Mouse (Mus musculus): ENCODE measurements at regions not wholly inside any gene's neighbourhood (a gene's known extent, or its start where the extent isn't known, plus 50 kb on each side); places are given as distances from the start of the nearest gene placed in this dataset.

DNA sequence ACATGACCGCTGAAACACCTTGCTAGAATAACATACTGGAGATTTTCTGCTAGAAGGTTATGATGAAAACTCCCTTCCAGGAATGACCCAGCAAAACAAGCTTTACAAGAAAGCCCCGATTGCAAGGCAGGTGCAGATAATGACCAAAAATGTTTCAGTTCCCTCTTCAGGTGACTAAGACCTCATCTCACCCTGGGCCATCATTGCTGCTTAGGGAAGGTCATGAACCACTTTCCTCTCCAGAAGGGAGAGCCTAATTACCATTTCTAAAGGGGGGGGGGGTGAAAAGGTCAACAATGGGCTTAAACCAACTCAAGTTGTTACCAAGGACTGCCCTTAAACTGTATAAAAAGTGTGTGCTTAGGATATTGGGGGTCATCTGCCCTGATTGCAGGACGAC lies 59.8 kb upstream of the Speer4c start:
- no peak for DNase-seq (ENCODE audit: extremely low spot score in 1 of 2, low spot score in 1 of 2)

DNA sequence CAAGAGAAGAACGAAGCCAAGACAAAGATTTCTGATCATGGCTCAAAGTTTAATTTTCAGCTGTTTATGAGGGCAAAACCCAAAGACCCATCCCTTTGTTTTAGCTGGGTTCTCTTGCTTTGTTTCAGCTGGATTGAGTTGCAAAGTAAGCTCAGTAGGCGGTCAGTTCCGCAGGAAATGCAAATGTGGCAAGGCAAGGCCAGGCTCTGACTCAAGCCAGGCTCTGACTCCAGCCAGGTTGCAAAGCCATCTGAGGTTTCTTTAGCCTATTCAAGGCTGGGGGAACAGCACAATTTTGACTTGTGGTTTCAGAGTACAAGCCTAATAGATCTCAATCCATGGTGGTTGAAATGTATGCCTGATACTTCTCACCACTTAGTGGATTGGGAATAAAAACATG lies 60.5 kb upstream of the Speer4c start:
- DNase-seq (ENCODE audit: extremely low spot score in 1 of 2, low spot score in 1 of 2): no peak

DNA sequence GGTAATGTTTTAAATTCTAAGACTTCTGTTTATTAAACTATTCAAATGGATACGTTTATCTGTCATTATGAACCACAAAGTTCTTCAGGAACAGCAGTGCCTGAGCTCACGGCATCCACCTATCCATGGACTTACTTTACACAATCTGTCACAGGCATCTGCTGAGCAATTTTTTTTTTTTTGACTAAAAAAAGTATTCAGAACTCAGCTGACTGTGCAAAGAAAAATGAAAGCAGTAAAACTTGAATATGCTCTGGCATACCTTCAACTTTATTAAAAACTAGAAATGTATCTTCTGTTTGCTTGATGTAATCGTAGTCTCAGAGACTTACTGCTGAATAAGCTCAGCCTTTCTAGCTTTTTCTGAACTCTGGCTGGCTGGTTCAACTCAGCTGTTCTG lies 62.0 kb upstream of the Speer4c start:
- DNase-seq (ENCODE audit: extremely low spot score in 1 of 2, low spot score in 1 of 2): no peak

DNA sequence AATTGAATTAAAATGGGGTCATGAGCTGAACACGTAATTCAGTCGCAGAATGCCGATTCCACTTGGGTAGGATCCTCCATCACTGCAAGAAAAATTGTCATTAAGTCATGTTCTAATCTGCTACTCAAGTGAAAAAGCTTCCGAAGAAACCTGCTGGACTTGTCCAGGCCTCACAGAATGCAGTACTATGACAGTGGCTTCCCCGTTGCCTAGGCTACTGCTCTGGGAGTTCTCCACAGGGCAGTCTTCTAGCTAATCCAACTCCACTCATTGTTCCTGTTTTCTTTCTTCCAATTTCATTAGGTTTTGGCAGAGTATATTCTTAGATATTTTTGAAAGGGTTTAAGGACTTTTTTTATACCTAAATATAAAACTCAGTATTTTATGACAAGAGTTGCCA lies 89.5 kb upstream of the Speer4c start:
- no peak for DNase-seq (ENCODE audit: extremely low spot score in 1 of 2, low spot score in 1 of 2)

DNA sequence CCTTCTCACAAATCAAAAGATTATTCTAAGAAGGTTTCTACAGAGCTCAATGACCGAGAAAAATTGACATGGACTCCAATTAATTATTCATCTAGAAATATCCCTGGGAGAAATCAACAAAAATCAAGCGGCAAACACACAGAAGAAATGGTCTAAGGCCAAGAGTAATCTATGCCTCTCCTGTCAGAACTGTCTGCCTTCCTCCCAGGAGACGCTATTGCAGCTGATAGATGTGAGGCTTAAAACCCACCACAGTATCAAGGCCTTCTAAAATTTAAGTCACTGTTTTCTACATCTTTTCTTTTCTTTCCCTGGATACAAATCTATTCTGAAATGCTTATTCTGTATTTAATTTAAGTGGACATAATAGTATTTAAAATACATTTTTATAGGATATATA lies 102.8 kb upstream of the Speer4c start:
- no peak for DNase-seq (ENCODE audit: extremely low spot score in 1 of 2, low spot score in 1 of 2)

DNA sequence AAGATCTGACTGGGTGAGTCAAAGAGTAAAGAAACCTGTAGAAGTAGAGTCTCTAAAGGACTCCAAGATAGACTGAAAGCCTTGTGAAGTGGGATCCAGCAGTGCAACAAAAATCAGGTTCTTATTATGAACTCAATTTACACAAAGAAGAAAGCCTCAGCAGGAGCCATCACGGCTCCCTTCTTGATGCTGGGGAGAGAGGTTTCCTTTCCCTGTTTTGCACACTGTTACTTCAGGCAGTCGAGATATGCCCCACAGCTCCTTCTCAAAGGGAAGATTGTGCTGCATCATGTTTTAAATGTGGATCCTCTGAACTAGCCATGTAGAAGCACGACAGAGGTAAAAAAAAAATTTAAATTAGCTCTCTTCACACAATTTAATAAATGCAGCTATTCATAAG lies 103.3 kb upstream of the Speer4c start:
- DNase-seq (ENCODE audit: extremely low spot score in 1 of 2, low spot score in 1 of 2): no peak

DNA sequence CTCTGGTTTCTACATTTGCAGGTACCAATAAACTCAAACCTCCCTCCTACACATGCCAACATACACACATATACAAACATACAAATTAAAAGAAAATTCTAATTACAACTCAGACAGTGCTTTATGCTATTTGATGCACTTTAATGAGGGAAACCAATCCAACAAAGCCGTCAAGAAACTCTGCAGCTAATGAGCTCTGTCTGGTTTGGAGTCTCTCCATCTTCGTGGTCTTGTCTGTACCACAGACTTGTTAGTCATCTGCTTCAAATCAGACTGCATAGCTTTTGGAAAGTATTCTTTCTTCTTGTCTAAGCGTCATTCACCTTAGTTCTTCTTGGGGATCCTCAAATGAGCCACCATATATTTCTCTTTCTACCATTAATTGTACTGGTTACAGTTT lies 108.9 kb upstream of the Speer4c start:
- no peak for DNase-seq (ENCODE audit: extremely low spot score in 1 of 2, low spot score in 1 of 2)

DNA sequence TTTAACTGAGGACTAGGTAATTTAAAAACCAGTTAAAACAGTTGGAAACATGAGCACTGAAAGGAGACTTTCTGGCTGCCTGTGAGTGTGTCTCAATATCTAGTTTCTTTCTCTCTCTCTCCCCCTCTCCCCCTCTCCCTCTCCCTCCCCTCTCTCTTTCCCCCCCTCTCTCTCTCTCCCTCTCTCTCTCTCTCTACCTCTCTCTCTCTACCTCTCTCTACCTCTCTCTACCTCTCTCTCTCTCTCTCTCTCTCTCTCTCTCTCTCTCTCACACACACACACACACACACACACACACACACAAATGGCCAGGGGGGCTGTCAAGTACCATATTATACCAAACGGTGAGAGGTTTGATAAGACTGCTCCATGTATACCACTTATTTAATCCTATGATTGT lies 103.0 kb upstream of the Cacna2d1 start:
- DNase-seq (ENCODE audit: extremely low spot score in 1 of 2, low spot score in 1 of 2): no peak

DNA sequence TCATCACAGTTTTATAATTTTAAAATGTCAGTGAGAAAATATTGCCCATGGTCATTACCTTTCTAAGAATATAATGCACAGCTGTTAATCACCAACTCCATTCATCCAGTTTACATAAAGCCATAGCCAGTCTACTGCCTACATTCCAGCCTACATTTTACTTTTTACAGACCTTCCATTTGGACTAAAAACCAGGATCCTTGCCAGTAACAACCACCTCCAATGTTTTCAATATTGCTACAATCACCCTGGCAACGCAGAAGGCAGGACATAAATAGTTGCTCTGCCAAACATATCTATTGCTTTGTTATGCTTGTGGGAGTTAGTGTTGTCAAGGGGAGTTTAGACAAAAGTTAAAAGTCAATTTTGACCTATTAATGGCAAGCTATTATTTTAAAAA lies 102.2 kb upstream of the Cacna2d1 start:
- no peak for DNase-seq (ENCODE audit: extremely low spot score in 1 of 2, low spot score in 1 of 2)

DNA sequence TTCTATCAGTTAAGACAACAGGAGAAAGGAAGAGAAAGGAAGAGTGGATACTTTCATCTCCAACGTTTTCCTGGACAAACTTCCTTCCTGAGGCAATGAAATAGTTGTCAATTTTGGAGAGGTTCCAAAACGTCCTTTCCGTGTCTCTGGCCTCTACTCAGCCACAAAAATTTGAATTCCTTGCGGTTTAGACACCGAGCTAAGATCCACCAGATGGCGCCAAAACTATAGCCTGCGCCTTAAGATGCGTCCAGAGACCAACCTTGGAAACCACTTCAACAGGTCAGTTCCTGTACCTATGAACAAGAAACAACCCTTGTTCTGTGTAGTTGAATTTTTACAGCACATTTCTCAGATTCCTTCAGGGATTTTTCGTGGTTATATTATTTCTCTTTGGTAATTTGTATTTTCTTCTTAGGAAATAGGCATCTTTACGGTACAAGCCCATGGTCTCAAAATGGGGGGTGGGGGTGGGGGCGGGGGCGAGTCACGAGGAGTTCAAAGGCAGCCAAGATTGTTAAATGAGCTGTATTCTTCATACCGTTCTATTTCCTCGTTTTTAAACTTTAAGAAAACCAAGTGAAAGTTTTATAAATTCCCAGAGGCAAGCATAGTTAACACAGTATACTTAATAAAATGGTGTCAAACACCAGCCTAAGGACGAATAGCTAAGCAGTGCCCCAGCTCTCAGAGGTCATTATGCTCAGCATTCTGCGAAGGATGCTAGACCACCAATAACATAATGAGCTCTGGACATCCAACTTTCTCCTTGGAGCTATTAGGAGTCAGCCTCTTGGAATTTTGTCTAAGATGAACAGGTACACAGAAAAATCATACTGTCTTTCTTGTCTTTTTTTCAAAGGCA lies 96.2 kb upstream of the Cacna2d1 start:
- peak; percentile 47 to 72 for DNase-seq (ENCODE audit: extremely low spot score in 1 of 2, low spot score in 1 of 2)

DNA sequence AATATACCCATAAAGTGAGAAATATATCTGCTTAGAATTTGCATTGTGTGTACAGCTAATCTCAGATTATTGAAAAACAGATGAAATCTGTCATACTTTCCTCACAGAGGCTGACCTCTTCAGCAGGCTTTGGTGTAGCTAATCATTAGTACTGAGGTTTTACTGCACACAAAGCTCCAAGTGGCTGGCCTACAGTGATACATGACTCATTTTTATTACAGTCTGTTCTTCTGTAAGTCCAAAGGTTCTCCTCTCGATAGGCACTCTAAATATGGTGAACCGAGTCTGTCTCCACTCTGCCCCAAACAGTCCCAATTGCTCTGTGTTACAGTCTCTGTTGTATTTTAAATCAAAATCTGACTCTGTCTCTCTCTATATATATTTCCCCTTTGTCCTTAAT lies 87.7 kb upstream of the Cacna2d1 start:
- no peak for DNase-seq (ENCODE audit: extremely low spot score in 1 of 2, low spot score in 1 of 2)

DNA sequence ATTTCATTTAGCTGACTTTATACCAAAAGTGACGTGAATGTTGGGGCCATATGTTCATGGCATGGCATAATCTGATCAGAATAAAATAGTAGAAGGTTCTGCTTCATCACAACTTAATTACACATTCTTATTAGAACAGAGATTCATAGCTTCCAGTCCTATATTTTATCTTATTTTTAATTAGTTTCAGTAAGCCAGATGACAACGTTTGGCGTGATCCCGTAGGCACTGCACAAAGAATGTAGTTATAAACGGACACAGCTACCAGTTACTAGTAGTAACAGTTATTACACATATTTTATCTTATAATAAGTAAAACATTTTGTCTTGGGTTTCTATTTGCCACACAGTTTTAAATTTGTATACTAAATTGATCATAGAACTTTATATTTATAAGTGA lies 85.0 kb upstream of the Cacna2d1 start:
- no peak for DNase-seq (ENCODE audit: extremely low spot score in 1 of 2, low spot score in 1 of 2)

DNA sequence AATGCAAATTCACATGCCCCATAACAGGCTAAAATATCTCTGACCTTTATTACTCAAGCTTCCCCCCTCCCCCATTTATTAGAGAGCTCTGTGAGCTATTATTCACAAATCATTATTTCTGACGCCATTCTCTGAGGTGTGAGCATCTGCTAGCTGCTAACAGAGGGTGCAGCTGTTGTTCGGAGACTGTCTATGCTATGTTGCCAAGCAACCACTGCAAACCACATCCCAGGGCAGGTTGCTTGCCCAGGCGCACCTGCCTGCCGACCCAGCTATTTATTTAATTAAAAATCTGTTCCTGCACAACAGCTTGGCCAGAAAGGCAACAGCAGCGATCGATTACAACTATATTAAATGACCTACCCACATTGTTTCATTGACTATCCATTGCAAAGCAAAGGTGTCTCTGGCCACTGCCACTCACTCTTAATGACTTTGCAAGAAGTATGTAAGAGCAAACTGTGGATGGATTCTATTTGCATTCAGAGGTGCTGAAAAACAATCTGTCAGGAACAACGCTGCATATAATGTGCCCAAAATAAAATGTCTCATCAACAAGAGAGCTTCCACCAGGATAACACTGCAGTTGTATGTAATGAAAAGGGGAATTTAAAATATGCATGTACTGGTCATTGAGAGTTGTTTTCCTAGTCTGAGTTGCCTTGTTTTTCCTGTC lies 84.2 kb upstream of the Cacna2d1 start:
- no peak for DNase-seq (ENCODE audit: extremely low spot score in 1 of 2, low spot score in 1 of 2)

DNA sequence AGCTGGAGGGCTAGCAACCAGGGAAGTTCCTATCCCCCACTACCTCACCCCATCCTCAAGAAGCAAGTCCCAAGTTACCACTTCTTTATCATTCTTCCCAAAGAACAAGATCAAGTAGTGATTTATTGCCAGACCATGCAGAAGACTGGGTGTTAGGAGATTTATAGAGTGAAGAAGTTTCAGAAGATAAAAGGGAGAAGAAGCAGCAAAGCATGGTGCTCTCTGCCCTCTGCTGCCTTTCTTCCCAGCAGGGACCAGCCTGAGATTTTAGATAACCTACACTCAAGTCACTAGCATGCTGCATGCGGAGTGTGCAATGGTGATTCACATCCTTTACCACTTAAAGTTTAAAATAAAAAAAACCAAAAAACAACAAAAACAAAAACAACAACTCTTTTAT lies 79.7 kb upstream of the Cacna2d1 start:
- no peak for DNase-seq (ENCODE audit: extremely low spot score in 1 of 2, low spot score in 1 of 2)

DNA sequence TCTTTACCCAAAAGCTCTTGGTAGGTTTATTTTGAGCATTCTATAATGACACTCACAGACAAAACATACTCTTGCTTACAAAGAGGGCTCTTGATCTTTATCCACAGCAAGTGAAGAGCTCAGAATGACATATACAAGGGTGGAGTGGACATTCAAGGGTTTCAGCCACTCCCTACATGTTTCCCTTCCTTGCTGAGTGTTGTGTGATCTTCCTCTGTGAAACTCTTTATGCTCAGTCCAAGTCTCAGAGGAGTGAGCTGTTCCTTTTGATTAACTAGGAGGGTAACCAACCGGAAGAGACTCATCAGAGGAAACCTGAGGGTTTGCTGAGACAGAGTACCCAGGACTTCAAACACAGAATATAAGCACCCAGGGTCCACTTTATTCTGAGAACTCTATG lies 77.5 kb upstream of the Cacna2d1 start:
- no peak for DNase-seq (ENCODE audit: extremely low spot score in 1 of 2, low spot score in 1 of 2)

DNA sequence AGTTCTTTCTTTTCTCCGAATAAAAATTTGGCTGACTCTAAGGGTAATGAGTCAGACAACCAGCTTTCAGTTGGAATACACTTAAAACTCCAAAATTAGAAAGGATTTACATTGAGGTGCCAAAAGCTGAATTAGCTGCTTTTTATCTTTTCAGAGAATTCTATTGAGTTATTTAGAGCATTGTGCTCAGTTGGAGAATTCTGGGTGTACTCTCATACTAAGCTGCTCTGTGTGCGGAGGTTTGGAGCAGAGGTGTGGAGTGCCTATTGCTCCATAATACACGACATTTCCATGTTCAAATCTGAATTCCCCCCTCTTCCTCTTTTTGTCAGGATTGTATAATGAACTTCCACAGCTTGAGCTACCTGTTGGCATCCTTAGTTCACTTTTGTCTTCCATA lies 60.4 kb upstream of the Cacna2d1 start:
- DNase-seq (ENCODE audit: extremely low spot score in 1 of 2, low spot score in 1 of 2): no peak

DNA sequence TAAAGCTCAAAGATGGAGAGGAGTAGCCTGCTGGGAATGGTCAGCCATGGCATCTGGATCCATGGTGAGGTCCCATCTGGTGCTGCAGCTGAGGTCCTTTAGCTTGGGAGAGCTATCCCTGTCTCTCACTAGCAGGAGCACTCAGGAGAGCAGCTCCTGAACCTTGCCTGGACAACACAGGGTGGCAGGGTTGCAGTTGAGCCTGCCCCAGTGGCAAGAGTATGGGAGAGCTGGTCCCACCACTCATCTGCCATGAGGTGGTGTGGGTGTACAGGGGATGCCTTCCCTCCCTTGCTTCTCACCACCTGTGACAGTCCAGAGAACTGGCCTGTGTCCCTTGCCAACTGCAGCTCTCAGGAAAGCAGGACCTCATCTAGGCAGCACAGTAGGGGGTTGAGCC lies 51.5 kb upstream of the Cacna2d1 start:
- no peak for DNase-seq (ENCODE audit: extremely low spot score in 1 of 2, low spot score in 1 of 2)

Measured in layer of hippocampus, postnatal 25 days (tissue).